Mouse (Mus musculus) hindbrain, embryonic 15.5 days (tissue): Measurements from ENCODE around the gene Pde4b. TPM values are rescaled to one million over a fixed set of nuclear protein-coding genes. Genes with fewer than 3 reads are reported as not detected.

Source experiments
- ATAC-seq: fragments of 200-750 bp; cut with Nextera tagmentation; 2 replicates; pipeline ENCODE4 v1.8.0; 2017; ENCODE audit warnings: low read depth, moderate number of reproducible peaks, moderate TSS enrichment; ENCODE audit not compliant: low FRiP score
- H3K27ac ChIP-seq: fragments of 300-500 bp; sonication (generic); replicated peaks from 2 replicates; pipeline ENCODE4 v1.5.1; 2015; ENCODE audit warnings: mild to moderate bottlenecking, inconsistent platforms
- H3K27me3 ChIP-seq: fragments of 300-500 bp; sonication (generic); 2 replicates; pipeline ENCODE4 v1.6.1; 2015; ENCODE audit warnings: control low read depth, inconsistent platforms
- H3K36me3 ChIP-seq: fragments of 300-500 bp; sonication (generic); 2 replicates; pipeline ENCODE4 v1.6.1; 2015; ENCODE audit warnings: control low read depth, inconsistent platforms
- H3K4me1 ChIP-seq: fragments of 300-500 bp; sonication (generic); replicated peaks from 2 replicates; pipeline ENCODE4 v1.6.1; 2015; ENCODE audit warnings: control low read depth, inconsistent platforms
- H3K4me2 ChIP-seq: fragments of 300-500 bp; sonication (generic); 2 replicates; pipeline ENCODE4 v1.6.1; 2015; ENCODE audit warnings: moderate library complexity, mild to moderate bottlenecking, inconsistent platforms
- H3K4me3 ChIP-seq: fragments of 300-500 bp; sonication (generic); 2 replicates; pipeline ENCODE4 v1.5.1; 2015; ENCODE audit warnings: mild to moderate bottlenecking, inconsistent platforms
- H3K9ac ChIP-seq: fragments of 300-500 bp; sonication (generic); 2 replicates; pipeline ENCODE4 v1.6.1; 2015; ENCODE audit warnings: inconsistent platforms
- H3K9me3 ChIP-seq: fragments of 300-500 bp; sonication (generic); 2 replicates; pipeline ENCODE4 v1.6.1; 2016; ENCODE audit warnings: control low read depth, inconsistent platforms
- WGBS: fragments of 180-500 bp; shearing (Covaris S2); methylation state at CpG from one replicate; pipeline ENCODE4 v1.1.7; 2015; 5-methylcytosine and 5-hydroxymethylcytosine counted together
- polyA plus RNA-seq: library from polyadenylated mRNA; unstranded; fragments of >200 nt; fragmentation: Nextera tagmentation; extraction: Ambion mirVana; gene quantifications from 2 replicates; pipeline ENCODE4 v1.2.1, GENCODE M21; 2015

The Pde4b gene
- polyA plus RNA-seq, 1 experiment from 2014 or later, result 44.0 TPM

DNA sequence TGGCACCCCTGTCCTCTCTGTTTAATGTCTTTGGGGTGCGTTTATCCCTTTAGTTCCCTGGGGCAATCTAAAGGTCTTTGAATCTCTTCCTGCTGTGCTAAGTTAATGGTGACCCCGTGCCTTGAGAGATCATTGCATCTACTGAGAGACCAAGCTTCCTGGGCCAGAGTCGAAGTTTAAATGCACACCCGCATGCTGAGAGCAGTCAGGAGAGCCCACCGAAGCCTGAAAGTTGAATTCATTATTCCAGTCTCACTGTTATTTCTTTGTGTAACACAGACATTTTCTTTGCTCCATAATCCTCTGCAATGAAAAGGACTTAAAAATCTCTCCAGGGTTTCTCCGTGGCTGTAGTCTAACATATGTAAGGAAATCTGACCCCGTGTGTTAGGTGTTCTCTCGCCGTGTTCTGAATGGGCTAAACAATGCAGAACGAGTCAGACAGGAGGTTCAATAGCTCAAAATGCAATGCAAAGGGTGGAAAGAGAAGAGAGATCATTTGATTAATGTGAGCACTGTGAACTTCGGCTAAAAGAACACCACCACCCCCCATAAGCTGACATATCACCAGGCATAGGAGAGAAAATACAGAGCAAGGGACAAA, 333.6 kb downstream of the Pde4b start:
- peak overlapping the region; percentile 67 for H3K27ac ChIP-seq
- H3K9me3 ChIP-seq, result no peaks in the 10 kb centered on the region
- peak overlapping the region; percentile 6; the same call in 1 of the 2 replicates for H3K9ac ChIP-seq
- H3K4me1 ChIP-seq, result peaks cover 15% of the 10 kb centered on the region
- H3K4me3 ChIP-seq, result peak overlapping the region; percentile 38
- WGBS, result 16% methylated on average over 11 of the region's 11 CpGs
- no peaks in the 10 kb centered on the region for H3K36me3 ChIP-seq
- peak overlapping the region; percentile 65 for H3K4me2 ChIP-seq
- H3K27me3 ChIP-seq, result no peaks in the 10 kb centered on the region
- no peak for ATAC-seq

- ATAC-seq, result peak; percentile 69
- 16% methylated on average over 18 of the region's 18 CpGs for WGBS
- H3K4me1 ChIP-seq, result peaks cover 15% of the 10 kb centered on the region
- H3K4me3 ChIP-seq, result peak overlapping the region; percentile 38
- H3K4me2 ChIP-seq, result peak overlapping the region; percentile 65
- no peaks in the 10 kb centered on the region for H3K36me3 ChIP-seq
- H3K27me3 ChIP-seq, result no peaks in the 10 kb centered on the region
- H3K9me3 ChIP-seq, result no peaks in the 10 kb centered on the region
- H3K27ac ChIP-seq, result peak overlapping the region; percentile 67
- H3K9ac ChIP-seq, result peak overlapping the region; percentile 6
Observed at GRCm38 (mm10) chr4:102421398-102421859, 334.1 kb downstream of the Pde4b start.

DNA sequence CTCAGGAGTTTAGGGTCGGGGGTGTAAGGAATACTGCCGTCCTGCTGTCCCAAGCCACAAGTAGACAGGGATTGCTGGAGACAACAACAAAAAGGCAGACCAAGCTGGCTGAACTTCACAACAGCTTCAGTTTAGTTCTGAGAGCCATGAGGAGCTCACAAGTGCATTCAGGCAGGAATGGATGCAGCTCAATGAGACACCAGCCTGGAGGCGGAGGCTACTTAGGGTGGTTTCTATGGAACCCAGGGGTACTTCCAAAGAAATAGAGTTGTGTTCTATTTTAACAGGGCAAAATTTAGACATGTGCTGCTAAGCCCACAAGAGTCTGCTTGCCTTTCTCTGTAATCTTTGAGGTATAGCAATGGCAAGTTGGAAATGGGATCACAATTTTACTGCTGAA, 336.8 kb downstream of the Pde4b start:
- no peaks in the 10 kb centered on the region for H3K9me3 ChIP-seq
- WGBS, result 92% methylated on average over 3 of the region's 3 CpGs
- no peak overlapping the region for H3K27ac ChIP-seq
- ATAC-seq, result no peak
- no peak overlapping the region for H3K4me2 ChIP-seq
- no peak overlapping the region for H3K4me3 ChIP-seq
- H3K36me3 ChIP-seq, result no peaks in the 10 kb centered on the region
- H3K9ac ChIP-seq, result no peak overlapping the region
- H3K4me1 ChIP-seq, result peaks cover 15% of the 10 kb centered on the region
- no peaks in the 10 kb centered on the region for H3K27me3 ChIP-seq

- no peak overlapping the region for H3K4me3 ChIP-seq
- 74% methylated on average over 3 of the region's 3 CpGs for WGBS
Observed at GRCm38 (mm10) chr4:102425422-102425821, 338.1 kb downstream of the Pde4b start.

GRCm38 (mm10) chr4:102429730-102430341, 342.5 kb downstream of the Pde4b start:
- Histone ChIP-seq H3K27ac (no peak overlapping the region), H3K9ac (no peak overlapping the region), H3K4me1 (peaks cover 15% of the 10 kb centered on the region), H3K36me3 (no peaks in the 10 kb centered on the region), H3K27me3 (no peaks in the 10 kb centered on the region), H3K9me3 (no peaks in the 10 kb centered on the region), H3K4me2 (no peak overlapping the region), H3K4me3 (no peak overlapping the region)
- 60% methylated on average over 4 of the region's 4 CpGs for WGBS
- ATAC-seq, result no peak

More at GRCm38 (mm10) chr4:102425422-102425821, 338.1 kb downstream of the Pde4b start:
- Histone ChIP-seq H3K27me3 (no peaks in the 10 kb centered on the region), H3K27ac (no peak overlapping the region), H3K9ac (no peak overlapping the region), H3K4me2 (no peak overlapping the region), H3K4me1 (peaks cover 14% of the 10 kb centered on the region), H3K9me3 (no peaks in the 10 kb centered on the region), H3K36me3 (no peaks in the 10 kb centered on the region)
- no peak for ATAC-seq

- no peak overlapping the region for H3K9ac ChIP-seq
- no peaks in the 10 kb centered on the region for H3K27me3 ChIP-seq
- 30% methylated on average over 9 of the region's 9 CpGs for whole genome bisulfite sequencing
- H3K4me3 ChIP-seq, result no peak overlapping the region
- peak overlapping the region; percentile 38; the same call in 1 of the 2 replicates for H3K27ac ChIP-seq
- H3K4me2 ChIP-seq, result 0 out of 2 replicates have a peak overlapping the region, but pooled peaks have one; percentile 0
- H3K4me1 ChIP-seq, result peaks cover 15% of the 10 kb centered on the region
- ATAC-seq, result no peak
- no peaks in the 10 kb centered on the region for H3K9me3 ChIP-seq
- no peaks in the 10 kb centered on the region for H3K36me3 ChIP-seq
Observed at GRCm38 (mm10) chr4:102432040-102432782, 344.9 kb downstream of the Pde4b start.

- H3K9me3 ChIP-seq, result no peaks in the 10 kb centered on the region
- no peak overlapping the region for H3K4me3 ChIP-seq
- ATAC-seq, result no peak
- WGBS, result 57% methylated on average over 5 of the region's 5 CpGs
- H3K36me3 ChIP-seq, result no peaks in the 10 kb centered on the region
- H3K9ac ChIP-seq, result no peak overlapping the region
- no peak overlapping the region for H3K27ac ChIP-seq
- no peaks in the 10 kb centered on the region for H3K27me3 ChIP-seq
- no peak overlapping the region for H3K4me2 ChIP-seq
- peaks cover 12% of the 10 kb centered on the region for H3K4me1 ChIP-seq
Observed at GRCm38 (mm10) chr4:102439401-102440118, 352.2 kb downstream of the Pde4b start.

GRCm38 (mm10) chr4:102440119-102440481, 352.8 kb downstream of the Pde4b start:
- Histone ChIP-seq H3K27ac (no peak overlapping the region), H3K36me3 (no peaks in the 10 kb centered on the region), H3K4me1 (peaks cover 12% of the 10 kb centered on the region), H3K9me3 (no peaks in the 10 kb centered on the region), H3K9ac (no peak overlapping the region), H3K27me3 (no peaks in the 10 kb centered on the region), H3K4me2 (no peak overlapping the region), H3K4me3 (no peak overlapping the region)
- no peak for ATAC-seq
- 56% methylated on average over 4 of the region's 4 CpGs for WGBS

DNA sequence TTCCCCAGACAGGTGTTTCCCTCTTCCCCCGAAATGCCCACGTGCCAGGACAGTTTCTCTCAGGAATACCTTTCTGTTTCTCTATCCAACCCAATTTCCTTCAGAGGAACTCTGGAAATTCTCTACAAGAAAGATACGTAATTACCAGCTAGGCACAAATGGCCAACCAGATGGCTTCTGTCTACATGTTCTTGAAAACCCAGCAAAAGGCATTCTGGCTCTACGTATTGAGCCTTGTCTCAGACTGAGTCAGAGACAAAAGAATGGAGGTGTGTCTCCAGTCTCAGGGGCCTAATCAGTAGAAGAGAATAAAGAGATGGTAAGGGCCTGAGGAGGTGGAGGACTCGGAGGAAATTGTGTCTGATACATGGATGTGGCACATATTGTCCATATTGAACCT, 356.2 kb downstream of the Pde4b start:
- H3K4me2 ChIP-seq, result no peak overlapping the region
- 72% methylated on average over 5 of the region's 5 CpGs for WGBS

GRCm38 (mm10) chr4:102444501-102444900, 357.2 kb downstream of the Pde4b start:
- no peaks in the 10 kb centered on the region for H3K27me3 ChIP-seq
- no peak for ATAC-seq
- peaks cover 9% of the 10 kb centered on the region for H3K4me1 ChIP-seq
- no peaks in the 10 kb centered on the region for H3K9me3 ChIP-seq
- H3K9ac ChIP-seq, result no peak overlapping the region
- no peaks in the 10 kb centered on the region for H3K36me3 ChIP-seq
- H3K27ac ChIP-seq, result no peak overlapping the region
- H3K4me2 ChIP-seq, result no peak overlapping the region
- no peak overlapping the region for H3K4me3 ChIP-seq
- WGBS, result 62% methylated on average over 3 of the region's 3 CpGs

More for the DNA sequence above, 356.2 kb downstream of the Pde4b start:
- no peak overlapping the region for H3K4me3 ChIP-seq
- H3K9ac ChIP-seq, result no peak overlapping the region
- H3K9me3 ChIP-seq, result no peaks in the 10 kb centered on the region
- no peaks in the 10 kb centered on the region for H3K36me3 ChIP-seq
- peaks cover 12% of the 10 kb centered on the region for H3K4me1 ChIP-seq
- H3K27ac ChIP-seq, result no peak overlapping the region
- no peaks in the 10 kb centered on the region for H3K27me3 ChIP-seq
- no peak for ATAC-seq

- no peak for ATAC-seq
- no peak overlapping the region for H3K9ac ChIP-seq
- H3K27ac ChIP-seq, result no peak overlapping the region
- no peaks in the 10 kb centered on the region for H3K9me3 ChIP-seq
- no peak overlapping the region for H3K4me3 ChIP-seq
- WGBS, result 73% methylated on average over 8 of the region's 8 CpGs
- no peaks in the 10 kb centered on the region for H3K36me3 ChIP-seq
- H3K4me1 ChIP-seq, result no peaks in the 10 kb centered on the region
- no peak overlapping the region for H3K4me2 ChIP-seq
- H3K27me3 ChIP-seq, result no peaks in the 10 kb centered on the region
Observed at GRCm38 (mm10) chr4:102446160-102446945, 359.0 kb downstream of the Pde4b start.
